ENCODE assay signal across 19 mouse cellular contexts in genomic region chr2:85280580-85280979, GRCm38 (mm10). TPM values are rescaled to one million over a fixed set of nuclear protein-coding genes. Genes with fewer than 3 reads are reported as not detected.
"Had no signal": no experiment of that assay in that cellular context is flagged by ENCODE, and none has a peak within 500 bp of the region (broad histone marks: within the 10 kb centered on the region; RNA-seq: fewer than 3 reads in every experiment).

No protein-coding gene starts in this region.

- H3K9me3 ChIP-seq: limb, embryonic 10.5 days; liver, embryonic 15.5 days; megakaryocyte, embryonic 14.5 days; midbrain, embryonic 12.5 days; stomach, embryonic 15.5 days had no signal

- H3K27ac ChIP-seq: left cerebral cortex, adult 2 months; limb, embryonic 10.5 days; liver, embryonic 15.5 days; macrophage; midbrain, embryonic 12.5 days; stomach, embryonic 15.5 days had no signal

- H3K4me2 ChIP-seq: liver, embryonic 11.5 days; liver, embryonic 15.5 days; midbrain, embryonic 12.5 days; stomach, embryonic 15.5 days had no signal

- DNase-seq: kidney, adult 18-20 months; lung, adult 2 months; right cerebral cortex, postnatal 4 days; thymus, adult 2 months; thymus, postnatal 25 days had no signal

- H3K4me3 ChIP-seq: left cerebral cortex, adult 2 months; limb, embryonic 10.5 days; liver, embryonic 15.5 days; megakaryocyte, embryonic 14.5 days; midbrain, embryonic 12.5 days; stomach, embryonic 15.5 days had no signal

- ATAC-seq: midbrain, embryonic 16.5 days had no signal

- H3K27me3 ChIP-seq: liver, embryonic 15.5 days; megakaryocyte, embryonic 14.5 days; midbrain, embryonic 12.5 days; stomach, embryonic 15.5 days had no signal

- H3K36me3 ChIP-seq: limb, embryonic 10.5 days; liver, embryonic 15.5 days; midbrain, embryonic 12.5 days; stomach, embryonic 15.5 days had no signal

- H3K9ac ChIP-seq: liver, embryonic 15.5 days; midbrain, embryonic 12.5 days; stomach, embryonic 15.5 days had no signal

- H3K4me1 ChIP-seq: limb, embryonic 10.5 days; liver, embryonic 15.5 days; midbrain, embryonic 12.5 days; stomach, embryonic 15.5 days had no signal

RNA-seq across cellular contexts. Expression of gene Olfr987, which starts 58.5 kb away (rescaled TPM):
- polyA plus RNA-seq: kidney, embryonic 14.5 days; limb, embryonic 10.5 days; limb, embryonic 14.5 days; liver, embryonic 11.5 days; liver, embryonic 15.5 days; lung, adult 2 months; macrophage; midbrain, embryonic 12.5 days; midbrain, embryonic 16.5 days; spleen, adult 2 months; stomach, embryonic 15.5 days; testis, adult 2 months; thymus, adult 2 months; urinary bladder, adult 2 months had no signal
